Mouse (Mus musculus) heart, embryonic 16.5 days (tissue): ENCODE measurements at regions not wholly inside any gene's neighbourhood (a gene's known extent, or its start where the extent isn't known, plus 50 kb on each side); places are given as distances from the start of the nearest gene placed in this dataset.
"Not testable (repeated sequence)": the region's sequence is repeated elsewhere in the genome, so short reads cannot be mapped to it uniquely, and the experiment has no call there.

Source experiments
- ATAC-seq: fragments of 200-750 bp; cut with Nextera tagmentation; replicated peaks from 2 replicates; pipeline ENCODE4 v1.8.0; 2017; ENCODE audit warnings: moderate number of reproducible peaks; ENCODE audit not compliant: insufficient read depth, low FRiP score; ENCODE audit errors: extremely low read depth
- H3K27ac ChIP-seq: fragments of 300-500 bp; sonication (generic); 2 replicates; pipeline ENCODE4 v1.5.1; 2014; ENCODE audit warnings: mild to moderate bottlenecking, low read length, control low read depth, moderate library complexity
- H3K27me3 ChIP-seq: fragments of 300-500 bp; sonication (generic); 2 replicates; pipeline ENCODE4 v1.6.1; 2014; ENCODE audit warnings: low read length, mixed read lengths; ENCODE audit not compliant: control insufficient read depth, insufficient read depth
- H3K36me3 ChIP-seq: fragments of 300-500 bp; sonication (generic); 2 replicates; pipeline ENCODE4 v1.6.1; 2014; ENCODE audit not compliant: control insufficient read depth, insufficient read depth
- H3K4me1 ChIP-seq: fragments of 300-500 bp; sonication (generic); 2 replicates; pipeline ENCODE4 v1.6.1; 2014; ENCODE audit warnings: low read length, mixed read lengths; ENCODE audit not compliant: control insufficient read depth, insufficient read depth
- H3K4me2 ChIP-seq: fragments of 300-500 bp; sonication (generic); 2 replicates; pipeline ENCODE4 v1.6.1; 2014; ENCODE audit warnings: low read depth, mild to moderate bottlenecking, control low read depth, low read length
- H3K4me3 ChIP-seq: fragments of 300-500 bp; sonication (generic); 2 replicates; pipeline ENCODE4 v1.5.1; 2014; ENCODE audit warnings: mild to moderate bottlenecking, control low read depth, low read length
- H3K9ac ChIP-seq: fragments of 300-500 bp; sonication (generic); 2 replicates; pipeline ENCODE4 v1.6.1; 2014; ENCODE audit warnings: low read length, control low read depth
- H3K9me3 ChIP-seq: fragments of 300-500 bp; sonication (generic); replicated peaks from 2 replicates; pipeline ENCODE4 v1.6.1; 2016; ENCODE audit warnings: low read length; ENCODE audit not compliant: control insufficient read depth
- WGBS: fragments of 180-500 bp; shearing (Covaris S2); extraction: QIAGEN DNeasy Blood & Tissue Kit; methylation state at CpG from one replicate; pipeline ENCODE4 v1.1.7; 2014; 5-methylcytosine and 5-hydroxymethylcytosine counted together

DNA sequence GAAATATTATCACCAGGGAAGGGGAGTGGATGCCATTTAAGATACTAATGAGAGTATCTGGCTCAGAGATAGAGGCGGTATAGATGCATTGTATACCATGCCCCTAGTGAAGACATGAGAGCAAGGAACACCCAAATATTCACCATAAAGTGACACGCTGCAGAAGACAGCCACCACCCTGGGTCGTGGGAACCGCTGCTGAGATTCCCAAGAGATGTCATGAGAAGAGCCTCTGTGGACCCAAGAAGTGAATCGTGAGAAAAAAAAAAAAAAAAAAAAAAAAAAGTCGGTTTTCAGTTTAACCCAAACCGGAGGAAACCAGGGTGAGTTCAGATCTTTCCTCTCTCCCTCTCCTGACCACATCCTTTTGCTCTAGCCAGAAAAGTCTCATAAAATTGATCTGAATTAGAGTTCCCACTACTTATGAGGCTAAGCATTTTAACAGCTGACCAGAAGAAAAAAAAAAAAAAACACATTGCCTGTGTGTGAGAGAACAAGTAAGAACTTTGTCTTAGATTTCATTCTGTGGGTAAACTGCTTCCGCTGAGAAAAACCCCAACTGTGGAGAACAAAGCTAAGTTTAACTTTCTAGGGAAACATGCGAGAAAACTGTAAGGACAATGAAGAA, 322.0 kb downstream of the Rapgef2 start:
- H3K9me3 ChIP-seq: no peaks in the 10 kb centered on the region; the same call in 1 of the 2 replicates
- H3K27ac ChIP-seq: no peak overlapping the region
- no peak overlapping the region for H3K4me2 ChIP-seq
- no peak overlapping the region for H3K9ac ChIP-seq
- no peaks in the 10 kb centered on the region for H3K27me3 ChIP-seq
- 77% methylated on average over 9 of the region's 9 CpGs for WGBS
- H3K4me3 ChIP-seq: no peak overlapping the region
- 0 out of 2 replicates have a peak, but pooled peaks cover 3% of the 10 kb centered on the region for H3K4me1 ChIP-seq
- no peak for ATAC-seq
- no peaks in the 10 kb centered on the region for H3K36me3 ChIP-seq

- Histone ChIP-seq H3K27me3 (no peaks in the 10 kb centered on the region), H3K9ac (no peak overlapping the region), H3K4me2 (no peak overlapping the region), H3K27ac (no peak overlapping the region), H3K4me3 (no peak overlapping the region), H3K36me3 (no peaks in the 10 kb centered on the region), H3K4me1 (0 out of 2 replicates have a peak, but pooled peaks cover 3% of the 10 kb centered on the region), H3K9me3 (no peaks in the 10 kb centered on the region; the same call in 1 of the 2 replicates)
- no peak for ATAC-seq
- 17% methylated on average over 1 of the region's 1 CpGs for WGBS
These were observed 327.5 kb downstream of the Rapgef2 start for GRCm38 (mm10) chr3:78958781-78959180.

DNA sequence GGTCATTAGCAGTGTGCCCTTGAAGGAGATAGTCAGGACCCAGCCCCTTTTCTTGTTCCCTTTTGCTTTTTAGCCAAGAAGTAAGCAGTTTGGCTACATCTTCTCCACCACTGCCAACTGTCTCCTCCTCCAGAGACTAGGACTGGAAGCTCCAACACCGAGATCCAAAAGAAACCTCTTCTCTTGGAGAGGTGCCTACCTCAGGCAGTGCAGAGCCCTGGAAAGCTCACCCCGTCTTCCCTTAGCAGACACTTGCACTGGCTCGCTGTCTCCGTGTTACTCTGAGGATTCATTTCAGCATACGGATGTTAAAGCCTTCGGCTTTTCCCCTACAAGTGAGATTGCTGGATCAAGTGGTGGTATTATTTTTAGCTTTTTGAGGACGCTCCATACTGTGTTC, 331.0 kb downstream of the Rapgef2 start:
- Histone ChIP-seq H3K36me3 (no peaks in the 10 kb centered on the region), H3K4me1 (no peaks in the 10 kb centered on the region), H3K27me3 (no peaks in the 10 kb centered on the region), H3K9me3 (no peaks in the 10 kb centered on the region; the same call in 1 of the 2 replicates), H3K4me3 (no peak overlapping the region), H3K9ac (no peak overlapping the region), H3K27ac (no peak overlapping the region), H3K4me2 (no peak overlapping the region)
- ATAC-seq: no peak
- WGBS: 55% methylated on average over 7 of the region's 7 CpGs

DNA sequence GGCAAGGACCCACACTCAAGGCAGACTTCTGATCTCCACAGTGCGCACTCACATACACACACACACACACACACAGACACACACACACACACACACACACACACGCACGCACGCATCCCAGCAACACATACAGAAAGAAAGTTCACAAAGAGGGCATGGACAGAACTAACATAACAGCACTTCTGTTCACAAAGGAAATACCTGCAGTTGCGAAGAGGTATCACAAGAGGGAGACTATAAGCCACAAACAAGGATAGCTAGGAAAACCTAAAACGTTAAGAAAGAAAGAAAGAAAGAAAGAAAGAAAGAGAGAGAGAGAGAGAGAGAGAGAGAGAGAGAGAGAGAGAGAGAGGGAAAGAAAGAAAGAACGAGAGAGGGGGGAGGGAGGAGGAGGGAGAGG, 336.9 kb downstream of the Rapgef2 start:
- not testable (repeated sequence) for H3K9me3 ChIP-seq, H3K27me3 ChIP-seq, ATAC-seq, H3K9ac ChIP-seq, H3K36me3 ChIP-seq, H3K4me2 ChIP-seq, H3K4me3 ChIP-seq, H3K27ac ChIP-seq, H3K4me1 ChIP-seq
- WGBS: 72% methylated on average over 6 of the region's 7 CpGs

- Histone ChIP-seq H3K9ac (no peak overlapping the region), H3K9me3 (no peaks in the 10 kb centered on the region), H3K4me2 (no peak overlapping the region), H3K27ac (no peak overlapping the region), H3K4me1 (peaks cover 2% of the 10 kb centered on the region; the same call in 1 of the 2 replicates), H3K36me3 (no peaks in the 10 kb centered on the region), H3K27me3 (no peaks in the 10 kb centered on the region), H3K4me3 (no peak overlapping the region)
- WGBS: 86% methylated on average over 9 of the region's 9 CpGs
- no peak for ATAC-seq
These were observed 337.6 kb downstream of the Rapgef2 start for GRCm38 (mm10) chr3:78948700-78949099.

DNA sequence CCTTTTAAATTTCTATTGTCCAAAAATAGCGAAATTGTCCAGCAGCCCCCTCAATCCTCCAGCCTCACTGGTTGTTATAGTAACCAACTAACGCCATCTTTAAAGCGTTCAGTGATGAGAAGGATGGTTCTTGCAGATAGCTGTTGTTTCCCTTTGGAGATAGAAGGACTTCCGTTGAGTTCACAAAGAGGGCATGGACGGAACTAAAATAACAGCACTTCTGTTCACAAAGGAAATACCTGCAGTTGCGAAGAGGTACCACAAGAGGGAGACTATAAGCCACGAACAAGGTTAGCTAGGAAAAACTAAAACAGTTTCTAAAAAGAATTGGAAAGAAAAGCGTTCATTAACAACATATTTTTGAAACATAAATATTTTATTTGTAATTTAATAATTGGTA, 338.1 kb downstream of the Rapgef2 start:
- Histone ChIP-seq H3K36me3 (no peaks in the 10 kb centered on the region), H3K4me1 (peaks cover 2% of the 10 kb centered on the region; the same call in 1 of the 2 replicates), H3K27ac (no peak overlapping the region), H3K9me3 (no peaks in the 10 kb centered on the region), H3K4me2 (peak overlapping the region; percentile 37; the same call in 1 of the 2 replicates), H3K27me3 (no peaks in the 10 kb centered on the region), H3K9ac (no peak overlapping the region), H3K4me3 (no peak overlapping the region)
- WGBS: 20% methylated on average over 8 of the region's 8 CpGs
- no peak for ATAC-seq

- Histone ChIP-seq H3K27me3 (no peaks in the 10 kb centered on the region), H3K4me1 (peaks cover 2% of the 10 kb centered on the region; the same call in 1 of the 2 replicates), H3K4me3 (no peak overlapping the region), H3K4me2 (no peak overlapping the region), H3K9me3 (no peaks in the 10 kb centered on the region), H3K36me3 (no peaks in the 10 kb centered on the region), H3K9ac (no peak overlapping the region), H3K27ac (no peak overlapping the region)
- ATAC-seq: no peak
- WGBS: 81% methylated on average over 9 of the region's 9 CpGs
These were observed 339.1 kb downstream of the Rapgef2 start for GRCm38 (mm10) chr3:78947183-78947582.

DNA sequence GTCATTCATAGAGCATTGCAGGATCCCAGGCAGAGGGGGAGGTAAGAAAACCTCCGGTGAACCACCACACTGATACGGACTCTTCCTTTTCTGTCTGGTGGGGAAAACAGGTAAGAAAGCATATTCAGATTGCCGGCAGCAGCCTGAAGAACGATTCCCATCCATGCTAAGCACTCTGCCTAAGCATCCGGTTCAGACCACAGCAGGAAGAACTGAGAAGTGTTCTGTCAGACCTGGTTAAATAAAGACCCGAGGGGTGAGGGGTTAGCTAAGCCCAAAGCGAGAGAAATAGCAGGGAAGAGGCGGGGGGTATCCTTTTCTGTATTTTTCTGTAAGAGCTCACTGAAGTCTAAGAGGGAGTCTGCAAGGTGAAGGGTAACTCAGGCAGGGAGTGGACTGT, 342.1 kb downstream of the Rapgef2 start:
- Histone ChIP-seq H3K27me3 (no peaks in the 10 kb centered on the region), H3K4me3 (no peak overlapping the region), H3K27ac (no peak overlapping the region), H3K4me1 (peaks cover 2% of the 10 kb centered on the region; the same call in 1 of the 2 replicates), H3K9me3 (no peaks in the 10 kb centered on the region), H3K9ac (no peak overlapping the region), H3K4me2 (no peak overlapping the region), H3K36me3 (no peaks in the 10 kb centered on the region)
- no peak for ATAC-seq
- WGBS: 69% methylated on average over 8 of the region's 8 CpGs

DNA sequence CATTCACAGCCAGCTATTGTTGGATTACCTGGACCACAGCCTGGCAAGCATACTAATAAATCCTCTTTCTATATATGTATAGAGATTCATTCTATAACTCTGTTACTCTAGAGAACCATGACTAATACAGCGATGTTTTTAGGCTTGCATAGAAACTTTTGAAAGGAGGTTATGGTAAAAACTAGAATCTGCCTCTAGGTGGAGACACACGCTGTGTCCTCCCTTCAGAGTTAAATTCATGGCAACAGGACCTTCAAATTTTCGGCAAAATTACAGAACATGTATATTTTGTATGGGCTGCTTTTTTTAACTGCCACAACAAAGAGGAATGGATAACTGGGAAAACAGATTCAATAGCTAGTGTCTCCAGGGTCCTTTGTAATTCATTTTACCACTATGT, 353.3 kb downstream of the Rapgef2 start:
- no peaks in the 10 kb centered on the region for H3K27me3 ChIP-seq
- no peaks in the 10 kb centered on the region for H3K9me3 ChIP-seq
- no peaks in the 10 kb centered on the region for H3K4me1 ChIP-seq
- no peak overlapping the region for H3K9ac ChIP-seq
- H3K4me2 ChIP-seq: no peak overlapping the region
- no peak for ATAC-seq
- no peak overlapping the region for H3K27ac ChIP-seq
- H3K4me3 ChIP-seq: no peak overlapping the region
- H3K36me3 ChIP-seq: no peaks in the 10 kb centered on the region
- 72% methylated on average over 3 of the region's 3 CpGs for WGBS
